Mouse (Mus musculus) monocyte, adult 2 months (primary cell): ENCODE data around the gene Dspp.

Experiments
- DNase-seq, 2 experiments: peaks; one replicate each; pipeline ENCODE4 v3.0.0; 2022; ENCODE audit warnings: low spot score in 2 of 2, low read depth in 1 of 2

Dspp gene

DNA sequence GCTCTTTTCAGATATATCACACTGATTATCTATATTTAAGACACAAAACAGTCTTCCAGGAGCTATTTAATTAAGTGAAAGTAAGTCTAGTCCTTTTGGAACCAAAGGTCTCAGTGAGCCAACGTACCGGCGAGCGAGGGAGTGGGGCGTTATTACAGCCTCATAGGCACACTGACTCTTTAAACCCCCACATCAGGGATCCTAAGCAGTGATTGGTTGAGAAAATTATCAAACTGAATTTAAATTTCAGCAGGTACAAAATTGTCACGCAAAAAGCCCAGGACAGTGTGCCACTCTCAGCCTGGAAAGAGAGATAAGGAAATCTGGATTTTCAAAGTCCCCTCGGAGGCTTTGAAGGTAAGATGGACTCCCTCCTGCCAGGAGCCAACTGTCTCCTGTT lies at the start of gene Dspp:
Gene Dspp, plus strand, starts transcription at position 301 of the 400 bp plus-strand sequence.
- DNase-seq = no peak

DNA sequence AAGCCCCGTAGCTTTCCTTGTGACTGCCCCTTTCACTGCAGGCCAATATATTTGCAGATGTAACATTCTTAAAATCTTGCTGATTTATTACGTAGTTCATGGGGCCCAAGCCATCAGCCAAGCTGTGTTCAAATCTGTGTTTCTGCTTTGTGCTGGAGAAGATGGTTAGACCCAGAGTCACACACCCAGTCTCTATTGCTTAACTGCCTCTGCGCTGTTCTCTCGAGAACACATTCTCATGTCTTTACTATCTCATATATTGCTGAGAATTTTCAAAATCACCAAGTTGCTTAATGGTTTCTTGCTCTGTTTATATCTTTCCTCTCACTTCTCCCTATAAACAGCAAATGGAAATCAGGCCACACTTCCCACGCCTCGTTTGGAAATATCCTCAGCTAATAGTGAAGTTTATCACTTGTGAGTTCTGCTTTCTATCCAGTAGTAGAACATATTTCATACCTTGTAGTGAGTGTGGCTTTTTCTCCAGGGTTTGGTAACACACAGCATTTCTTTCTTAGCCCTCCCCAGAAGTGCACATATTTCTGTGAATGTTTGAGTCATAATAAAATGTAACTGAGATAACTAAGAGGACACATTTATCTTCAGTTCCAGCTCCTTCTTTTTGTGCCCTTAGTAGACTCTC lies 46.4 kb upstream of the Dspp start:
- no peak for DNase-seq

DNA sequence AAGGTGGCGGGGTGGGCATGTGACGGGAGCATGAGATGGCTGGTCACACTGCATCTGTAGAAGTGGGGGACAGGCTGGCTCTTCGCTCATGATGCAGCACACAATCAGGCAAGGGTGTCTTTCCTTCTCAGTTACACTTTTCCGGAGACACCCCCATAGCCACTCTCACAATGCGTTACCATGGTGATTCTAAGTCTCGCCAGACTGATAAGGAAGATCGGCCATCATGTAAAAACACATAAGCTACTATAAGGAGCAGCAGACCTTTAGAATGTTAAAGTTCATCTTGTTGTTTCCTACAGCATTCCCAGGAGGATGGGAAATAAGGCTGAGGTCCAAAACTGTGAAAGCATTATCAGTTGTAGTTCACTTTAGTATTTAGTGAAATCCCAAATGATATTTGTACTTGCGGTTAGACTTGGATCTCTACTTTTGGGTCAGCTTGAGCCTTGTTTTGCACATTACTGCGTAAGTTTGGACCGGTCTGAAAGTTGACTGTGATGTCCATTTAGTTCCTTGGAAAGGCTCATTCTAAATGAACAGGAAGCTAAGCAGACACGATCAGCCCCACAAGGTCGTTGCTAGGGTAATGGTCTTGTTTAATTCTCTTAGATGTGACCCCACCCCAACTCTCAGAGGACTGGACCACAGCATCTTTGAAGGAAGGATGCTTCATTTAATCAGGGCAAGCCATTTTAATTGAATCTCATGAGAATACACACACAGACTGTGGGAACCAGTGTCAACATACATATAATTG lies 43.8 kb upstream of the Dspp start:
- no peak for DNase-seq

DNA sequence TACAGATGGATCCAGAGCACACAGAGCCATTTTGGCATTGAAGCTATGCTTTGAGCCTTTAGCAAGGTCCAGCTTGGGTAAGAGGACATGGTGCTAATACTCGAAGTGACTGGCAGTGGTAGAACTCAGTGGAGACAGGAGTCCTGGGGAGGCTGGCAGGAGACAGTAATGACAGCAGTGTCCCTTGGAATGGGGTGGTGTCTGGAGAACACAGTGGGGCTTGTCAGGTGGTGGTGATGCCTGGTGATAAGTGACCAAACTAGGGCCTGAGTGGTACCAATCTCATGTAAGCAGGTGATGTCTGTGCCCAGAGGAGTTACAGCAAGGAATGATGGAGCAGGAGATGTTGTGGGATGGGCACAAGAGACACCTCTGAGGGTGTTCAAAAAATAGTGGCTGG lies 43.2 kb upstream of the Dspp start:
- DNase-seq = no peak

DNA sequence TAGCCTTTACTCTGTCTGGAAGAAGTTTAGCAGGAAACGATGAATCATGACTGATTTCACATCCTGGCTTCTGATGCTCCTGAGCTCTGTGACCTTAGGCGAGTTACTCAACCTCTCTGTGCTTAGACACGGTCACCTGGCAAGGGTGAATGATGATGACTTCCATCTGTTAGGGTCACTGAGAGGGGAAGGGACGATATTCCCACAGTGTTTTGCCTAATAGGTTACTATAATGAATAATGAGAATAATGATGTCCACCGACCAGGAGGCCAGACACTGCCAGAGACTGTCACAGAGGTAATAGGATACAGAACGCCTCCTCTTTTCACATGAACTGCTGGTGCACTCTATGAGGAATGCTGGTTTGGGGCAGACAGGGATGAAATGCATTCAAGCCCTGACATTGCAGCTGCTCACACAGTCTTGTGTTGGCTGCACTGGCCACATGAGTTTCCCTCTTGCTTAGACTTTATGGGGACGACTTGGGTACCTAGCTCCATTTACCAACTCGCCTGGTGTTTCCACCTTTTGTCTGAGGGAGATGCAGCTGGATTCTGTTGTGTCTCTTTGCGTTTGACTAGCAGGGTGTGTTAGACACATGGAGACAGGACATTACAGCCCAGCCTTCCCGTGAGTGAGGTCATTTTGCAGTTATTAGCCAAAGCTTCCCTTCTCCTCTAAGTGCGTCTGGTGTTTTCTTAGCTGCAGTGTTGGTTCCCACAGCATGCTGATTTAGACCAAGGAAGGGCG lies 42.1 kb upstream of the Dspp start:
- no peak for DNase-seq

DNA sequence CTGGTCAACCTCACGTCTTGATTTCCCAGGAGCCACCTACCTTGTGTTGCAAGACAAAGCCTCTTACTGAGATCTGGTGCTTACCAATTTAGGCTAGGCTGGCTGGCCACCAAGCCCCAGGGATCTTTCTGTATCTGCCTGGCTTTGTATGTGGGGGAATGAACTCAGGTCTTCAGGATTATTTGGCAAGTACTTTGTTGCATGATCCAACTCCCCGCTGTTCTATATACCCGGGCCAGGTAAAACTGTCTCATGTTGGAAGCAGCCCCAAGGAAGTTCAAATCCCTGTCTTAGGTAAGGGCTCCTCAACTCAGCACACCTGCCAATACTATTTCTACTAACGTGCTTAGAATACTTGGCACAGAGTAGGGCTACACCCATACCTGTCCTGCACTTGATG lies 39.6 kb upstream of the Dspp start:
- no peak for DNase-seq

DNA sequence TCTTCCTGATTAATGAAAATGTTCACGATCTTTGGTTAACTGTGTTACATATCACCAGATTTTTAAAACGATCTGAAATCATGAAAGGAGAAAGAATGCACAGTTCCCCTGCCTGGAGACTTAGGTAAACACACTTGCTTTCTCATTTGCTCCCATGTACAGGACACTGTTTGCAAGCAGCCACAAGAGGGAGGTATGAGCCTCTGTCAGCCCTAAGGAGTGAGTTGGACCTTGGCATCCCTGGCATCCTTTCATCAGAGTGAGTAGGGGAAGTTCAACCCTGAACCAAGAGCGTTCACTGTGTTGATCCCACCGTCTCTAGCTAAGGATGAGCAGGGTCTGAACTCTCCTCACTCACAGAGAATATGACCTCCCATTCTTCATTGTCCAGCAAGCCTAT lies 39.0 kb upstream of the Dspp start:
- DNase-seq = no peak

DNA sequence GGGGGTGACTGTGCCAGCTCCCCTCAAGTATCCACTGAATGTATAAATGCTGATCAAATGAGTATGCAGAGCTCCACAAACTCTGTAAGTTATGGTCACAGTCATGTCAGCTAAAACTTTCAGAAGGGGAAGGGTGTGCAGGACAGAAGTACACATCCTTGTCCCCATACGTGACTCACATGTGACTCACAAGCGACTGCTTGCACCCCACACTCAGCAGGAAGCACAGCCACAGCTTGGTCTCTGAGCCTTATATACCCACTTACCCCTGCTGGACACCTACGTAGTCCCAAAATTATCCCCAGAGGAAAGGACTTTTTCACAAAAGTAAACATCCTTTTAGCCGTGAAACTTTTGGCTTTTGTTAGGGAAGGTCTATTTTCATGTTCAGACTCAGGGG lies 36.8 kb upstream of the Dspp start:
- no peak for DNase-seq

DNA sequence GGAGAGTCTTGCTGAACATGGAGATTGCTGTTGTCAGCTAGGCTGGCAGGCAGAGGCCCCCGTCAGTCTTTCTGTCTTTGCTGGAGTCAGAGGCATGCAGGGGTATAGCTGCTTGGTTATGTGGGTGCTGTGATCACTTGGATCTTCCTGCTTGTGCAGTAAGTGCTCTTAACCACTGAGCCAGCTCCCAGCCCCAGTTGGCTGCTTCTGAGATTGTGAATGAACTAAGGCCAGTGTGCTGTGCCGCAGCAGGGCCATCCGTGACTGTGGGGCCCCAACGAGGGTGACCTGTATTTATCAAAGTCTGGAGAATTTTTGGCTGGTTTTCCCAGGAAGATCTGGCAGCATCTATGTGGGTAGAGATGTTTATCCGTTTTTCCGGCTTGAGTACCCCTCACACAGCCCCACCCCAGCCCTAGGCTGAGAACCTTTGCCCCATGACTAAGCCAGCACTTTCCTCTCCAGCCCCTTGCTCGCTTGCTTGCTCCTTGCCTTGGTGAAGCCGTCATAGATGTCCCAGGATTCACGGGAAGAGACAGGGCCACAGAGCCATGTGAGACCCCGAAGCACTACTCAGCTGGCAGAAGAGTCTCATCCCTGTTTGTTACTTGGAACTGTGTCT lies 32.5 kb upstream of the Dspp start:
- no peak for DNase-seq

DNA sequence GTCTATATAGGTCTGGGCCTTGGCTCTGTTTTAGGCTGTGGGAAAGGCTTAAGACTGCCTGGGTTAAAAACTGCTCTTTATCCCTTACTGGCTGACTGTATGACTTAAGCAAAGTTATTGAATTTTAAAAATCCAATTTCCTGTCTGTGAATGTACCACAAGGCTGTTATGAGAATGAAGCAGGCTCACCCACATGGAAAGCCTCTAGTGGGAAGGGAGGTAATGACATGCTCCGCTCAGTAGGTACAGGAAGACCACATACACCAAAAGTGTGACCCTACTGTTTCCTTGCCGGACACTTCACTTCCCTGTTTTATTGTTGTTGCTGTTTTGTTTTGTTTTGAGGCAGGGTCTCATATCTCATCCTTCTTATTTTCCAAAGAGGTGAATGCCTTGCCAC lies 29.4 kb upstream of the Dspp start:
- no peak for DNase-seq

DNA sequence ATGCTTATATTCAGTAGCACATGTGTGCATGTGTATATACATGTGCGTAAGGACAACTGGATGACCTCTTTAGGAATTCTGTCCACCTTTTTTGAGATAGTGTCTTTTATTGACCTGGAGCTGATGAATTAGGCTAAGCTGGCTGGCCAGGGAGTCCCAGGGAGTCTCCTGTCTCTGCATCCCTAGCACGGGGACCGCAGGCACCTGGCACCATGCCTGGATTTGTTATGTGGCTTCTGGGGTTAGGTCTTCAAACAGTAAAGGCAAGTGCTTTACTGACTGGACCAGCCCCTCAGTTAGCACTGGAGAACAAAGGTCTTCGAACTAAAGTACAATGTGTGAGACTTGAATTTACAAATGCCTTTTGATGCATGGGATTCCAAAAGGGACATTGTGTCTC lies 26.5 kb upstream of the Dspp start:
- no peak for DNase-seq

DNA sequence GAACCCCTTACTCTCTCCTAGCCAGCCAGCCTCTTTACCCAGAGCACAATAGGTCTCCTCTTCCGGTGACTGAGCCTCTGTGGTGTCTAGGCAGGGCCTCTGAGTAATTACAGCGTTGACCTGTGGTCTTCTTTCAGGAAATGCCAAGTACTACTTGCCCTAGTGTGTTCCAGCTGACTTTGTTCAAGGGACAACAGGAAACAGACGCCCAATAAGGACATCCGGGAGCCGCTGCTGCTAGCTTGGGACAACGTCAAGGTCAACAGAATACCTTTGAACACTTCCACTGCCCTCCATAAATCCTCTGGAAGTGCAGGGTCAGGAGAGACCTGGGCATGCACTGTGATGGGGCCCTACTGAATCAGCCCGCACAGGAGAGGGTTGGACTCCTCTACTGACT lies 21.2 kb upstream of the Dspp start:
- DNase-seq = no peak

DNA sequence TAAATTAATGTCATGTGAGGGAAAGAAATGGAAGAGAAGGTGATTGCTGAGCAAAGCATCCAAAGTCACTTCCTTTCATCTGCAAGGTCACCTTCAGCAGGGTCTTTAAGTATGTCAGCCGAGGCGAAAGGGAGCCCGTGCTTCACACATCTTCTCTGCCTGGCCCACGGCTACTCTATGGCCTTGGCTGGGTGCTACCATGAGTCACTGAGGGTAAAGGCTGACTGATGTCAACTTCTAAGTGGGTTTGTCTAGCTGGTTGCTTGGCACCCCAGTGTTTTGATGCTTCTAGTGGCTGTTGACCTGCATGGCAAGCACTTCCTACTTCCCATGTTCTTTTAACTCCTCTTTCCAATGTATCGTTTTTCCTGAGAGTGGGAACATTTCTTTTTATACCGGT lies 20.3 kb upstream of the Dspp start:
- no peak for DNase-seq

DNA sequence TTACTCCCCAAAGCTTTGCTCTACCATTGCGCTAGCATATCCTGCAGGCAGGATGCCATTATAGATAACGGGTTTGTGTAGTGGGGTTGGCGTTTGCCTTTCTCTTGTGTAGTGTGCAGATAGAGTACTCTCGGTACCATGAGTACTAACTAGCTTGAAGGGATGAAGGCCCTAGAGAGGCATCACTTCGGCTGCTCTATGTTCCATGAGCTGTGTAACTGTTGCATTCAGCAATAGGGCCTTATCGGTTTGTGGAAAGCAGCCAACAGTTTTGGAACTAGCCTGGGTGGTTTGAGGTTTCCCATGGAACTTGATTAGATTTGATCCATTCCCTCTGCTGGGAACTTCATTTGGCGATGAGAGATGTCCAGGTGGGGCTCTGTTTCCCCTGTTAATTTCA lies 12.8 kb upstream of the Dspp start:
- DNase-seq = no peak

DNA sequence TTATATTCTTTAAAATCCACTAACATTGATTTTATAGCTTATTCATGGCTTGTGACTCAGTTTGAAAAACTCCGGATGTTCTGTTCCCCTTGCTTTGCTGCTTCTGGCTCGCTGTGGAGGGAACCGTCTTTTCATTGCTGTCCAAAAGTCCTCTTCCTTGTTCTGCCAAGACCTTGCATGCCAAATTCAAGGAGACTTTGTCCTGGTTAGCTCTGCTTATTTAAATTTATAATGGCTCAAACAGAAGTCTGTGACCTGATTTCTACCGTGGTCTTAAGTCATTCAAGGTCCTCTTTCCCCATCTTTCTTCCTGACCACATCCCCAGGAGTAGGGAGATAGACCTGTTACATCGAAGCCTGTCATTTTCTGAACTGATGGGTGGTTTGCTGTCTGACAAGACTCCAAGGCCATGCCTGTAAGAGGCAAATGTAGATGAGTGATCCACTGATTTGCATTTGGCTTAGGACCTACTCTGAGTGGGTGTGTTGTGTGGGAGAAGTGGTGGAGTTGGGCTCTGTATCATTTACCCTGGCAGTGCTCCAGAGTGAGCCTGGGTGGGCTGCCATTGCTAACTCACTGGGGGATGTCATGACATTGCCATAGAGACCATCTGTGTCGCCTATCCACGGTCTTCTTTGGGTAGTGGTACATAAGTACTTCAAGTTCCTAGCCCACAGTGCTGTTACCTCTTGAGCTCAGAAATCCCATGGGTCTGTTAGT lies 12.0 kb upstream of the Dspp start:
- DNase-seq = no peak

DNA sequence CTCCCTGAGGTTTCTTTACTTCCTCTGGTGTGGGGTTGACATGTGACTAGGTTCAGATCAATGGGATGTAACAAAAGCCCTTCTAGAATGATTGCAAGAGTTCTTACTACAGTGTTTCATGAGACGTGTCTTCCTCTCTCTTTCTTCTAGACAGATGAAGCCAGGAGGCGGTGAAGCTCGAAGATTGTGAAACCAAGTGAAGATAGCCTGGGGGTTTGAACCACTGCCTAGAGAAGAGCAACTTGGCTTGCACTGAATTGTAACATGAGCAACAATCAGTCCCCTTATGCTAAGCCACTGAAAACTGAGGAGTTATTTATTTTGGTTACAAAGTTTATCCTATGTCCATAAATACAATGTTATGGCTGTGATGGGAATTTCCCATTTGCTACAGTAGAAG lies 9.9 kb upstream of the Dspp start:
- no peak for DNase-seq

DNA sequence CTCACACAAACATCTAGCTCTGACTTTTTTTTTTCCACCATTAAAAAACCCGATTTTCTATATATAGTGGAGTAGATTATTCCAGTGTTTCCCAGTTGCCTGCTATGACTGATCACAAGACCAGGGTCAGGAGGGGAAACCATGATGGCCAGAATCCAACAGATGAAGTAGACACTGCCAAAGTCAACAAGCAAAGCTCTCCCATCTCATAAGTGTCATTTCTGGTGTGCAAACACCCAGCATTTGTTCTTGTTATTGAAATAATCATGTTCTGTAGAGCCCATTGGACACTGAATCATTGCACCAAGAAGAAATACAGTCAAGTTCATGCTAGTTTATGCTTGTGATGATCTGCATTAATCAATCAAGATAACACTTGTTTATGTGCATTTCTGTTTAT lies 9.1 kb upstream of the Dspp start:
- no peak for DNase-seq

DNA sequence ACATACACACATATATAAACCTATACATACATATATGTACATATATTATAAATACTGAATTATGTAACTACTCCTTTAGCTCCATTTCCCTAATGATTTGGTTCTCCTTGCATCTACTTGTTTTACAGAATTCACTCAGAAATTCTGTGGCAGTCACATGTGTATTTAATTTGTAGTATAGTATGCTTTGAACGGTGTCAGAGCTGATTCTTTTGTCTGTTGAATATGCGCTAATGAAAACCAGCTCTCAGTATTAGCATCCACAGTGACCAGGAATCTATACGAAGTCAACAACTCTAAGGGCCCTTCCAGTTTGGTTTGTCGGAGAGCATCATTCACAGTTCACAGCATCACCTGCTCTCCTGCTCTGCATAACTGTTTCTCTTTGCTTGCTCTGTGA lies 7.0 kb upstream of the Dspp start:
- DNase-seq = no peak

DNA sequence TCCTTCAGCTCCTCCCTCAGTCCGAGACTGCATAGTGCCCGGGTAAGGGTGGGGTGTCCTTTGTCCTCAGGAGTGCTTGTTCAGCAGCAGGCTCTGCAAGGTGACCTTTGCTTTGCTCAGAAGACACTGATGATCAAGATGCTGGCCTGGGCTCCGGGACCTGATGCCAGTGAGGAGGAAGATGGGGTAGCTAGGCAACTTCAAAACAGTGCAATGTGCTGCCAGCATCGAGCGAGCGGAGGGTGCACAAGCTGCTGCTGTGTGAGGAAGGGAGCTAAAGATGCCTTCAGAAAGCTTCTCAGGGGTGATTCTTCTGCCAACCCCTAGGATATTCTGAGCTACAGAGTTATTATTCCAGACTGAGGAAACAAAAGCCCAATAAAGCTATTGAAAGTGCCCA lies 2.6 kb downstream of the Dspp start:
- DNase-seq = no peak

DNA sequence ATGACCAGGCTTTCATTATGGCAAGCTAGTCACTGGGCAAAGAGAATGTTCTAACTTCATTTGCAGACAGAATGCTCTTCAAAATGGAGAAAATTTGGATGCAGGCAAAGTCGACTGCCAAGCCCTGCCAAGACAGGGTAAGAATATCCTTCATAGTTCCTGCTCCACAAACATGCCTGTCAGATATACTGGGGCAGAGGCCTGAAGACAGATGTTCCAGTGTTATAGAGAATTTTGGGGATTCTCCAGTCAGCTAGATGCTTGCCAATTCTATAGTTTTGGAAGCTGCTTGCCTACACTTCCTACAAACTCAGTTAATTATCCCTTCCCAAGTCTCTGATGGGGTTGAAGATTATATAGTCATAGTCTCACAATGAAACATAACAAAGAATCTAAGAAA lies 13.2 kb downstream of the Dspp start:
- DNase-seq = no peak

DNA sequence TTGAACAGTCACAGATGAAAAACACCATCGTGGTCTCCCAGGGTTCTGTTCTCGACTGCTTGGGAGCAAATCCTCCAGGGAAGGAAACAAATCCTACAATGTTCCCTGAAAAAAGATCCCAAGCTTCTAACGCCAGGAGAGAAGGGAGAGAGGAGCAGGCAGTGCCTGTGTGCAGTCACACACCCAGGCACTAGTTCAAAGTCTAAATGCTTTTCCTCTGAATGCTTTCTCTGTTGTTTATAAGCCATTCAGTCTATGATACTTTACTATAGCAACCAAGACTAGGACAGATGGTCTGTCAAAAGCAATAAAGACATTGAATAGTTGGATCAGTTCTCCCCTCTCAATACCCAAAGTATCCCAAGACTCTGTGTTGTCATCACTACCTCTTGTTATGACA lies 16.8 kb downstream of the Dspp start:
- DNase-seq = no peak
